ENCODE assay signal across 9 mouse cellular contexts in genomic region chr6:61382526-61382925, GRCm38 (mm10).
DNase-seq lines count a peak whose midpoint lies in the region; ATAC-seq and TF ChIP-seq lines count a peak whose summit lies in the region.
"Had no signal": no experiment of that assay in that cellular context is flagged by ENCODE, and none has a peak within 500 bp of the region (broad histone marks: within the 10 kb centered on the region; RNA-seq: fewer than 3 reads in every experiment).

No protein-coding gene starts in this region.

- CTCF ChIA-PET in Patski (lab: Charles Lee) = no interaction called here

- H3K36me3 ChIP-seq in hindbrain, postnatal 0 days (ENCODE audit: insufficient read depth, low read length) = no peaks in the 10 kb centered on the region
- H3K36me3 ChIP-seq: stomach, embryonic 15.5 days had no signal

- in situ Hi-C loops in Patski (cut with MboI; ENCODE audit: low pct_unique_long_range_greater_than_20kb) = no loop called here

- no peak for ATAC-seq in Patski
- peak; percentile 85 for ATAC-seq in hindbrain, postnatal 0 days

- no peak overlapping the region for H3K9ac ChIP-seq in hindbrain, postnatal 0 days (replicated peaks; ENCODE audit: low read length)
- H3K9ac ChIP-seq: stomach, embryonic 15.5 days had no signal

- no peak overlapping the region for H3K4me2 ChIP-seq in hindbrain, postnatal 0 days (ENCODE audit: low read depth, low read length)
- H3K4me2 ChIP-seq: stomach, embryonic 15.5 days had no signal

- intact Hi-C loops in gastrocnemius, postnatal 14 days (cut with DNase I; ENCODE audit: low total_unique reads) = no loop called here

- peak; percentile 44 for TF ChIP-seq CTCF in Patski (IDR thresholded peaks at IDR 0.05)
- peak; percentile 77 for TF ChIP-seq CTCF in hindbrain, postnatal 0 days (IDR thresholded peaks at IDR 0.05; ENCODE audit: low read depth)

- POLR2A ChIA-PET in Patski (lab: Charles Lee) = no interaction called here

- 21% methylated on average over 3 of the region's 3 CpGs for WGBS in hindbrain, postnatal 0 days

- H3K9me3 ChIP-seq in hindbrain, postnatal 0 days (ENCODE audit: low read length) = no peaks in the 10 kb centered on the region
- H3K9me3 ChIP-seq: stomach, embryonic 15.5 days had no signal

- no peak overlapping the region for H3K27ac ChIP-seq in hindbrain, postnatal 0 days
- H3K27ac ChIP-seq: macrophage; stomach, embryonic 15.5 days had no signal

- H3K4me1 ChIP-seq in hindbrain, postnatal 0 days (ENCODE audit: insufficient read depth, low read length) = no peaks in the 10 kb centered on the region
- H3K4me1 ChIP-seq: stomach, embryonic 15.5 days had no signal

- peaks cover 16% of the 10 kb centered on the region for H3K27me3 ChIP-seq in Patski
- no peaks in the 10 kb centered on the region for H3K27me3 ChIP-seq in hindbrain, postnatal 0 days (ENCODE audit: insufficient read depth, low read length)
- H3K27me3 ChIP-seq: stomach, embryonic 15.5 days had no signal

- no peak overlapping the region for H3K4me3 ChIP-seq in hindbrain, postnatal 0 days (ENCODE audit: low read length)
- H3K4me3 ChIP-seq: stomach, embryonic 15.5 days had no signal

- DNase-seq in kidney, postnatal 10 days = peak; percentile 6
- no peak for DNase-seq in kidney, adult 11 months
- peak; percentile 20 for DNase-seq in A20 (ENCODE audit: low read depth, low spot score)
- no peak for DNase-seq in Patski (ENCODE audit: low read depth, low spot score)
- DNase-seq in hindbrain, postnatal 0 days (ENCODE audit: low spot score) = peak; percentile 83
- DNase-seq in adrenal gland, adult 2 months = no peak
- no peak for DNase-seq in gastrocnemius, postnatal 14 days

Comparison
In these comparisons a context has a peak if more than half of its experiments do, and no peak if none do; other contexts are left out.
1. DNase-seq: peak in kidney, postnatal 10 days (single experiment), A20 (single experiment) and hindbrain, postnatal 0 days (single experiment); none in kidney, adult 11 months (single experiment), Patski (single experiment), adrenal gland, adult 2 months (single experiment) and gastrocnemius, postnatal 14 days (single experiment).